Mouse (Mus musculus) testis, adult 2 months (tissue): ENCODE results near the gene Nktr.

Experiments
- CTCF ChIP-seq: fragments of 200-500 bp; IDR thresholded peaks from 2 replicates; pipeline ENCODE4 v1.5.1; 2012; ENCODE audit warnings: low read depth, mild to moderate bottlenecking, inconsistent platforms, low read length, moderate library complexity; ENCODE audit not compliant: control insufficient read depth, insufficient read depth, insufficient replicate concordance
- POLR2A ChIP-seq: fragments of 200-500 bp; IDR thresholded peaks from 2 replicates; pipeline ENCODE4 v1.6.1; 2012; ENCODE audit warnings: low read depth, mild to moderate bottlenecking, inconsistent platforms, low read length, moderate library complexity; ENCODE audit not compliant: control insufficient read depth

DNA sequence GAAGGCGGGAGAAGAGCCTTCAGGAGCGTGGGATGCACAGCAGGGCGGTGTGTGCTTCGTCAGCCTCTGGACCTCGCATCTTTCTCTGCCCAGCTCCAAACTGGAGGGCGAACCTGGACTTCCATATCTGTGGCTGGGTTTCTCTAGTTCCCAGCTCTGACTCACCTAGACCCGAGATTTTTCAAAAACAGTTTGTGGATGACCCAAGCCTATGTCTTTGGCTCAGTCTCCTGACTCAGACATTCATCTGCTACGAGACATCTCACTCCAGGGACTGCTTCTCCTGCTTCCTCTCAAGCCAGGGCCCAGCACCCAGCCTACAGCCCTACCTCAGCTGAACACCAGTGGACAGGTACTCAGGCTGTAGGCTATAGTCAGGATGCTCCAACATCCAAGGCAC is 66.3 kb downstream of the Nktr start:
- TF ChIP-seq POLR2A (no peak), CTCF (no peak)
